Mouse (Mus musculus): ENCODE measurements at regions not wholly inside any gene's neighbourhood (a gene's known extent, or its start where the extent isn't known, plus 50 kb on each side); places are given as distances from the start of the nearest gene placed in this dataset.
A peak's percentile ranks its signal among the peaks of the same experiment; 100 is the strongest.
"Not testable (repeated sequence)": the region's sequence is repeated elsewhere in the genome, so short reads cannot be mapped to it uniquely, and the experiment has no call there.

DNA sequence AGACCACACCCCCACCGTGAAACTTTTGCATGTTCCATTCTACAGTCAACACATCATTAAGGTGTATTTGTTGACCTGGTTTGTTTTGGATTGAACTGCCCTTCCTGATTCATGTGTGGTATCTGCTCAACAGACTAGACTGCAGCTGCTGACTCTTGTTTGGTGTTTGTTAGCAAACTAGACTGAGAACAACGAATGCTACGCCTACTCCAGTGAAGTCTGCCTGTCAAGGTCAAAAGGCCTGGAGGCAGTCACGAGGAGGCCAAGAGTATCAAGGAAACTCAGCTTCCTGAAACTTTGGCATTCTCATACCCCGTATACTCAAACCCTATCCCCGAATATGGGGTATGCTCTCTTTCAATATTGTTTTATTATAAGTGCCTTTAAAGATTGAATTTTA, 194.2 kb upstream of the Spin1 start:
- H3K4me2 ChIP-seq; H3K4me1 ChIP-seq (replicated peaks); ATAC-seq (ENCODE audit: low FRiP score, low read depth); H3K4me3 ChIP-seq; H3K27me3 ChIP-seq; H3K36me3 ChIP-seq; H3K27ac ChIP-seq (replicated peaks); H3K9me3 ChIP-seq; H3K9ac ChIP-seq: not testable (repeated sequence)
- 92% methylated on average over 6 of the region's 6 CpGs for WGBS

DNA sequence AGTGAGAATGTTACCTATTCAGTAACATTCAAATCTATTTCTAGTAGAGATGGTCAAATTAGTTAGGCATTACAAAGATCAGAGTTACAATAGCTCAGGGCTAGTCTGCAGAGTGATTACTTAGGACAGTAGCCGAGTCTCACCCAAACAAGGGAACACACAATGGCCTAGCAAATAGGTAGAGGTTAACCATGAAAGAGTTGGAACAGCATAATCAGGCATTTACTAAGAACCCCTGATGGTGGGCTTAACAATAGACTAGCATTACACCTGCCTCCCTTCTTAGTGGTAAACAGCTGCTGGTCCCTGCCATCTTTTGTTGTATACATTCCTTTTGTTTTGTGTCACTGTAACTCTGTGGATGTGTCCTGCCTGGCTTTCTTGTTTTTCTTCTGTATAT, 193.8 kb upstream of the Spin1 start:
- Histone ChIP-seq H3K27me3 (no peaks in the 10 kb centered on the region), H3K9ac (no peak overlapping the region), H3K4me2 (no peak overlapping the region), H3K27ac (replicated peaks) (no peak overlapping the region), H3K36me3 (no peaks in the 10 kb centered on the region), H3K4me3 (no peak overlapping the region), H3K4me1 (replicated peaks) (no peaks in the 10 kb centered on the region), H3K9me3 (no peaks in the 10 kb centered on the region)
- ATAC-seq (ENCODE audit: low FRiP score, low read depth) = no peak
- 78% methylated on average over 1 of the region's 1 CpGs for WGBS

DNA sequence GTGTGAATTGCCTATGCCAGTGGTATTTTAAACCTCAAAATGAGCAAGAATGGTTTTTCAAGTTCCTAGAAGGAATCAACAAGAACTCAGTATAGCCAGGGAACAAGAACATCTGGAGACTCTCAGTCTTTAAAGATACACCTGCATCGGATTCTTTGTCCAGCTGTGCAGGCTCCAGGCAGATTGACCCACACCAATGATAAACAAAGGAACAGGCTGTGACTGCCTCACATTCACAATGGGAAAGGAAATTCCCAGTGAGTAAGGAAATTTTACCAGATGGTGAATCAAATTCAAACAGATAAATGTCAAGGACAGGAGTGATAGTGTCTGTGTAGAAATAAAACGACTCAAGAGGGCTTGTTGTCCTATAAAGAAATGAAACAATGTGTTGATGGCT, 187.9 kb upstream of the Spin1 start:
- H3K27me3 ChIP-seq; H3K36me3 ChIP-seq; ATAC-seq (ENCODE audit: low FRiP score, low read depth); H3K9ac ChIP-seq; H3K4me1 ChIP-seq (replicated peaks); H3K9me3 ChIP-seq; H3K27ac ChIP-seq (replicated peaks); H3K4me2 ChIP-seq; H3K4me3 ChIP-seq: not testable (repeated sequence)
- 69% methylated on average over 2 of the region's 2 CpGs for WGBS

DNA sequence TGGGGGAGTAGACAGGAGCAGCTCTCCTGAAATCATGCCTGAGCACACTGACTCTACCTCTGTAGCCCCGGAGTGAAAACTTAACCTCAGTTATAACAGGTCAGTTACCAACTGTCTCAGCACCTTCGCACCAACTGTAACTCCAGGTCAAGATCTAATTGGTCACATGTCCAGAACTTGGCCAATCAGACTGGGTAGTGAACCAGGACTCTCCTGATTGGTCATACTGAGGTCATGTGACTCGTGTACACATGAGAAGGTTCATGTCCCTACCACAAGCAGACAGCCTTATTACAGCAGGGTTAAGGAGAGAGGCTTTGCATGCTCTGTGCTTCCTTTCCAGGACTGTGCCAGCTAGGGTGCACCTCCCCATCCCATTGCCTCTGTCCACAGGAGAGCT, 166.7 kb upstream of the Spin1 start:
- H3K9ac ChIP-seq; ATAC-seq (ENCODE audit: low FRiP score, low read depth); H3K9me3 ChIP-seq; H3K4me1 ChIP-seq (replicated peaks); H3K4me2 ChIP-seq; H3K36me3 ChIP-seq; H3K4me3 ChIP-seq; H3K27ac ChIP-seq (replicated peaks); H3K27me3 ChIP-seq: not testable (repeated sequence)
- WGBS = 89% methylated on average over 3 of the region's 3 CpGs

DNA sequence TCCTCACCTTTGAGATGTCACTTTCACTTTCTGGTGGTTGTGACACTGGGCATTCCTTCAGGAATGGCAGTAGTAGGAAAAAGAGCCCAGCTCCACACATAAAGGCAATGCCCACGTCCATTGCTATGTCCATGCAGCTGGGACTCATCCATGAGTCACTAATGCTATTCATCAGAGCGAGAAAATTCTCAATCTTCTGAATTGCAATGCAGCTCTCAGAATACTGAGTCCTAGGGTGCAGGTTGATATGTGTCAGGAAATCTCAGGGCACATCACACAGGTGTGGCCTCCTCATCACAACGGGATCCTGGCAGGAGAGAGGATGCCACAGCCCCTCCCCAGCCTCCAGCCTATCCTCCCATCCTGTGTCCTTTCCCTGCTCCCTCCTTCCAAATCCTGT, 158.1 kb upstream of the Spin1 start:
- Histone ChIP-seq H3K9ac (no peak overlapping the region), H3K4me3 (no peak overlapping the region), H3K4me2 (no peak overlapping the region), H3K36me3 (no peaks in the 10 kb centered on the region), H3K27ac (replicated peaks) (no peak overlapping the region), H3K4me1 (replicated peaks) (no peaks in the 10 kb centered on the region), H3K27me3 (no peaks in the 10 kb centered on the region), H3K9me3 (no peaks in the 10 kb centered on the region)
- WGBS = 68% methylated on average over 3 of the region's 3 CpGs
- ATAC-seq (ENCODE audit: low FRiP score, low read depth) = no peak

DNA sequence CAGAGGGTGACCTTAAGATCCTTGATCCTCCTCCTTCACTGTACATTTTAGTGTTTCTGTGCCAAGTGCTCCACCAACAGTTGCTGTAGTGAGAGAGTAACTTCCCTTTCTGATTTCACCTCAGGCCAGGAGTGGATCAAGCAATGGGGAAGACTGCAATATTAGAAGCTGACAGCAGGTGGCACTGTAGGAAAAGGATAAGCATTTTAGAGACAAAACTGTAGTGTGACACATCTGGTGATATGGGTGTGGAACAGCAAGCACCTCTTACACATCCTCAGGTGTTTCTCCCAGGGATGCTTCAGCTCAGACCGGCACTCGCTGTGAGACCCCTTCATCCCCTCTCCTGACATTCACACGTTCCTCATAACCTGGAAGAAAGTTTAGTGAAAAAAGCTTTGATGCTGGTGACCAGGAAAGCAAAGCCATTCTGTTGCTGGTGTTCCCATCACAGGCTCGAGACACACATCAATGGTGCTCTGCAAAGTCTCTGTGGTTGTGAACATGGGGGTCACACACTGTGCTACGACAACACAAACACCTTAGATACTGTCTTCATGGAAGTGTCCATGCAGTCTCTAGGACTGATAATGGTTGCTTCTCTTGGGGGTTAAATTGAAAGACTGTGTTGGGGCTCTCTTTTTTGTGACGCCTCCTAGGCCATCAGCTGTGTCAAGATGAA, 151.0 kb upstream of the Spin1 start:
- WGBS = 40% methylated on average over 6 of the region's 6 CpGs
- H3K9ac ChIP-seq = no peak overlapping the region
- no peaks in the 10 kb centered on the region for H3K36me3 ChIP-seq
- peak; percentile 82 for ATAC-seq (ENCODE audit: low FRiP score, low read depth)
- H3K4me1 ChIP-seq (replicated peaks) = no peaks in the 10 kb centered on the region
- no peak overlapping the region for H3K4me2 ChIP-seq
- no peaks in the 10 kb centered on the region for H3K27me3 ChIP-seq
- no peak overlapping the region for H3K27ac ChIP-seq (replicated peaks)
- no peaks in the 10 kb centered on the region for H3K9me3 ChIP-seq
- H3K4me3 ChIP-seq = no peak overlapping the region

DNA sequence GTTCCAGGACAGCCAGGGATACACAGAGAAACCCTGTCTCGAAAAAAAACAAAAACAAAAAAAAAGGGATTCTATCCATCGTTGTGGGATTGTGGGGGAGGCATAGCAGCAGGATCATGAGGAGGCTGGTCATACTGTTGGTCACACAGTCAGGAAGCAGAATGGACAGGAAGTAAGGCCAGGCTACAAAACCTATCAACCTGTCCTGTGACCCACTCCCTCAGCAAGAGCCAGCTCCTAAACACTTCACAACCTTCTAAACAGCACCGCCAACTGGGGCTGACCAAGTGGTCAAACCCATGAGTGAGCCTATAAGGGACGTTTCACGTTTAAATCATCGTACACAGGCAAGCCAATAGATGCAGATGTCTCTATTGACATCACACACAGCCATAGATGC, 146.0 kb upstream of the Spin1 start:
- H3K27ac ChIP-seq (replicated peaks) = no peak overlapping the region
- H3K4me1 ChIP-seq (replicated peaks) = no peaks in the 10 kb centered on the region
- no peak for ATAC-seq (ENCODE audit: low FRiP score, low read depth)
- H3K9me3 ChIP-seq = no peaks in the 10 kb centered on the region
- no peak overlapping the region for H3K4me2 ChIP-seq
- no peak overlapping the region for H3K4me3 ChIP-seq
- 90% methylated on average over 6 of the region's 6 CpGs for WGBS
- no peaks in the 10 kb centered on the region for H3K36me3 ChIP-seq
- no peaks in the 10 kb centered on the region for H3K27me3 ChIP-seq
- no peak overlapping the region for H3K9ac ChIP-seq

DNA sequence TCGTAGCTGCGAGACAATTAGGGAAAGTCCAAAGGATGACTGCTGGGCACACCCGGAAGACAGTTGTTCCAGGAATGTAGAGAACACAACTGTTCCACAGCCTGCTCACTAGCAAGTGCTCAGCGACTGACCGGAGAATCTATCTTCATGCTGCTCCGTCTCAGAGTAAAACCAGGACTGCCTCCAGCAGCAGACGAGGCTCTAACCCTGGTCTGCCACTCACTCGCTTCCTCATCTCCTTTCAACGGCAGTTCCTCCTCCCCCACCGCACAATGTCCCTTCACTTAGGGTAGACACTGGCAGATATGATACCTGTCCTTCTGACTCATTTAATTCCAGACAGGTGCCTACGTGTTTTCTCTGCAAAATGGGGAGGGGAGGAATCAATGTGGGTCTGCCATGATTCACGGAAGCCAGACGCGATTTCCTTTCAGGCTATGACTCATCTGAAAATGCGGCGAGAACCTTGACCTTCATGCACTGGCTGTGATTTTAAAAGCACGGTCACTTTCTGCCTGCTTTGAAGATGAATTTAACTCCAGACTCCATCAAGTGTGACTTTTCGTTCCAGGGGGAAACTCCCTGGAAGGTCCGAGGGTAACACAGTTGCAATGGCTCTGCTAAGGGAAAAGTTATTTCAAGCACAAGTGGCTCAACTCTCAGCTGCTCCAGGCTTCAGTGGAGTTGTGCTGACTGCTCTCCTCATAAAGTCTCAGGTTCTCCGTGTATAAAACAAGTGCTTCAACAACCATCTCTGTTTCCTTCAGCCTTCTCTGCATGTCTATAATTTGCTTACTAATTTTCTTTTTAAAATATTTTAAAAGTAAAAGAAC, 142.4 kb upstream of the Spin1 start:
- H3K27ac ChIP-seq (replicated peaks) = no peak overlapping the region
- no peak for ATAC-seq (ENCODE audit: low FRiP score, low read depth)
- no peaks in the 10 kb centered on the region for H3K36me3 ChIP-seq
- no peaks in the 10 kb centered on the region for H3K4me1 ChIP-seq (replicated peaks)
- H3K9me3 ChIP-seq = no peaks in the 10 kb centered on the region
- no peak overlapping the region for H3K4me3 ChIP-seq
- no peaks in the 10 kb centered on the region for H3K27me3 ChIP-seq
- no peak overlapping the region for H3K9ac ChIP-seq
- H3K4me2 ChIP-seq = no peak overlapping the region
- WGBS = 70% methylated on average over 20 of the region's 20 CpGs

DNA sequence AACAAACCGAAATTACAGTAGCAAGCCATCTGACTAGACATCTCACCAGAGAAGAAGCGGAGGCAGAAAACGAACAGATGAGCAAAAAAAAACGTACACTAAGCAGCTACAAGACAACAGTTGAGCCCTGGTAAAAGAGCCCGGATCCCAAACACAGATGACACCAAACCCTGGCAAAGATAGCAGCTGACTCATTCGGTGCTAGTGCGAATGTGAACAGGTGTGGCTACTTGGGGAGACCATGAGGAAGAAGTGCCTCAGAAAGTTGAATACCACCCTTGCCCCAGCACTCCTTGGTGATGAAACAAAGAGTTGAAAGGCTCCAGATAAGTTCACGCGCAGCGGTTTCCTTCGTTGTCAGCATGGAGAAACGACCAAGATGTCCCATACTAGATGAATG, 139.8 kb upstream of the Spin1 start:
- Histone ChIP-seq H3K36me3 (no peaks in the 10 kb centered on the region), H3K4me1 (replicated peaks) (no peaks in the 10 kb centered on the region), H3K4me3 (no peak overlapping the region), H3K9me3 (no peaks in the 10 kb centered on the region), H3K27ac (replicated peaks) (no peak overlapping the region), H3K9ac (no peak overlapping the region), H3K27me3 (no peaks in the 10 kb centered on the region), H3K4me2 (no peak overlapping the region)
- 89% methylated on average over 12 of the region's 12 CpGs for WGBS
- no peak for ATAC-seq (ENCODE audit: low FRiP score, low read depth)

DNA sequence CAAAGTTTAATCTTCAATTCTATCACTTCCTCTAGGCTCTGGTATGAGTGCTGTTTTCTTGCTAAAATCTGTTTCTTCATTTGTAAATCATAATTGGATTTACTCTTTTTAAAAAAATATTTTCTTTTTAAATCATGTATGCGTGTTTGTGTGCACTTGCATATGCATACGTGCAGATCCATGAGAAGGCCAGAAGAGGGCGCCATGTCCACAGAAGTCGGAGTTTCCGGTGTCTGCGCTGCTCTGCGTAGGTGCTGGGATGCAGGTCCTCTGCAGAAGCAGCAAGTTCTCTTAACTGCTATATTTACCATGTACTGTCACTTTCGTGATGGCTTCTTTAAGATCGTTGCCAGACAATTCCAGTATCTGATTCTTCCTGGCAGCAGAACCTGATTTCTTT, 136.6 kb upstream of the Spin1 start:
- no peaks in the 10 kb centered on the region for H3K4me1 ChIP-seq (replicated peaks)
- no peak for ATAC-seq (ENCODE audit: low FRiP score, low read depth)
- H3K36me3 ChIP-seq = no peaks in the 10 kb centered on the region
- H3K9ac ChIP-seq = no peak overlapping the region
- H3K27ac ChIP-seq (replicated peaks) = no peak overlapping the region
- H3K27me3 ChIP-seq = no peaks in the 10 kb centered on the region
- H3K9me3 ChIP-seq = no peaks in the 10 kb centered on the region
- no peak overlapping the region for H3K4me2 ChIP-seq
- 74% methylated on average over 9 of the region's 9 CpGs for WGBS
- no peak overlapping the region for H3K4me3 ChIP-seq

DNA sequence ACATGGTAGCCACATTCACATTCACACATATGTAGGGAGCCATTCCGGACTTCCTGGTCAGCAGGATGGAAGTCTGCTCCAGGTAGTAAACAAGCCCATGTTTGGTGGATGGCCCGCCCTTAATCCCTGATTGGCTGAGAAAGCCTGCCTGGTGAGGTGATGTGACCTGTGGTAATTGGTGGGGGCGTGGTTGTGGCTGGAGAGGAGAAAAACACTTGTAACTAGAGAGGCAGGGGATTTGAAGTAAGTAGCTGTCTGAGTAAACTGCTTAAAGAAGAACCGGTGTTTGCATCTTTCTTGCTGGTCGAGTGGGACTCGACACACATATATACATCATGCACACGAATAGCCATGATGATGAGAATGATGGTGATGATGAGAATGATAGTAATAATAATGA, 135.6 kb upstream of the Spin1 start:
- H3K27me3 ChIP-seq; H3K36me3 ChIP-seq; H3K4me1 ChIP-seq (replicated peaks); H3K9ac ChIP-seq; H3K4me3 ChIP-seq; H3K9me3 ChIP-seq; H3K27ac ChIP-seq (replicated peaks); H3K4me2 ChIP-seq; ATAC-seq (ENCODE audit: low FRiP score, low read depth): not testable (repeated sequence)
- WGBS = 78% methylated on average over 7 of the region's 7 CpGs

DNA sequence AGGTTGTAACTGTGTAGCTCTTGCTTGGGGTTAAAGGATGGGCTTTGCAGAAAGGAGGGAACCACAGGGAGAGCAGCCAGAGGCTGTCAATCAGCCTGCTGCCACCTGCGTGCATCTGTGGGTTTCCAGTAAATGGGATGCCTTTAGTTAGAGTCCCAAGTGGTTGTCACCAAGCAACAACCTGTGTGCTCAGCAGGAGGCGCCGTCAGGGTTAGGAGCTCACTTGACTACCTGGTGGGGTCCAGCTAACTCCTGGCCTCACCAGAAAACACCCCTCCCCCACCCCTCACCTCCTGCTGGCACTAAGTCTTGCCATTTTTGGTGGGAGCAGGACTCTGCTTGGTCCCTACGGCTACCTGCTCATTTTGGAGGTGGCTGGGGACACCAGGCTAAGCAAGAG, 135.0 kb upstream of the Spin1 start:
- Histone ChIP-seq H3K27me3 (no peaks in the 10 kb centered on the region), H3K9me3 (no peaks in the 10 kb centered on the region), H3K36me3 (no peaks in the 10 kb centered on the region), H3K27ac (replicated peaks) (no peak overlapping the region), H3K4me2 (no peak overlapping the region), H3K9ac (no peak overlapping the region), H3K4me3 (no peak overlapping the region), H3K4me1 (replicated peaks) (no peaks in the 10 kb centered on the region)
- WGBS = 59% methylated on average over 4 of the region's 4 CpGs
- ATAC-seq (ENCODE audit: low FRiP score, low read depth) = no peak

DNA sequence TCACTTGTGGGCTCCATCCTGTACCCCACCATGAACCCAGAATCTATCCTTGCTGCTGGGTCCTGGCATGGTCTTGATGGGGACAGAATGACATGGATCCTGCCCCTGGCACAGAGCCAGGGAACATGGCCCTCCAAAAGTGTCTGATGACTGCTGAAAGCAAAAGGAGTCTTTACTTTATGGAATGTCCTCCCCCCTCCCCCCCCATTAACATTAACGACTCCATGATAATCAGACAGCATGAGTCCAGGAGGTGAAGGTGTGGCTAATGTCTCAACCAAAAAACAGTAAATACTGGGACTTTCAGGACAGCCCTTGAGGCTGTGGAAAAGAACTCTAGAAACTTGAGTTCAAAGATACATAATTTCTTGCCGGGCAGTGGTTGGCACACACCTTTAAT, 133.9 kb upstream of the Spin1 start:
- Histone ChIP-seq H3K9ac (no peak overlapping the region), H3K36me3 (no peaks in the 10 kb centered on the region), H3K4me3 (no peak overlapping the region), H3K9me3 (no peaks in the 10 kb centered on the region), H3K27ac (replicated peaks) (no peak overlapping the region), H3K4me2 (no peak overlapping the region), H3K27me3 (no peaks in the 10 kb centered on the region), H3K4me1 (replicated peaks) (no peaks in the 10 kb centered on the region)
- WGBS = 80% methylated on average over 2 of the region's 2 CpGs
- ATAC-seq (ENCODE audit: low FRiP score, low read depth) = no peak
